Mouse (Mus musculus) stomach, postnatal 0 days (tissue): ENCODE data around the gene Zfp423.

Experiments
- CTCF ChIP-seq: IDR thresholded peaks from 2 replicates; pipeline ENCODE4 v1.5.1; 2016; ENCODE audit warnings: antibody characterized with exemption, low read depth, mild to moderate bottlenecking, moderate library complexity
- EP300 ChIP-seq: optimal IDR thresholded peaks from 2 replicates; pipeline ENCODE3; 2016; ENCODE audit warnings: antibody characterized with exemption

GRCm38 (mm10) chr8:87952298-87952697 is 7.1 kb downstream of the Zfp423 start:
- TF ChIP-seq CTCF (no peak), EP300 (no peak)
